Mouse (Mus musculus) kidney, adult 11 months (tissue): ENCODE measurements around the gene Gm35315.
"Not testable (repeated sequence)": the region's sequence is repeated elsewhere in the genome, so short reads cannot be mapped to it uniquely, and the experiment has no call there.

Experiments used
- DNase-seq: peaks from one replicate; pipeline ENCODE4 v3.0.0; 2022

The Gm35315 gene

GRCm38 (mm10) chr5:110100921-110101631, 6.9 kb upstream of the Gm35315 start:
- peak; percentile 49 for DNase-seq

- DNase-seq = peak; percentile 62
Observed at GRCm38 (mm10) chr5:110099656-110100580, 5.7 kb upstream of the Gm35315 start, which contains the start of gene Plcxd1. Gene Plcxd1 (plus strand): TSS chr5:110099969.

- no peak for DNase-seq
Observed at GRCm38 (mm10) chr5:110098991-110099477, 4.8 kb upstream of the Gm35315 start.

GRCm38 (mm10) chr5:110094847-110095213, 610 bp upstream of the Gm35315 start:
- DNase-seq = no peak

- no peak for DNase-seq
Observed at GRCm38 (mm10) chr5:110091546-110091945, 2.7 kb downstream of the Gm35315 start.

GRCm38 (mm10) chr5:110086161-110086866, 7.9 kb downstream of the Gm35315 start:
- DNase-seq = no peak

GRCm38 (mm10) chr5:110082961-110083360, 11.3 kb downstream of the Gm35315 start:
- DNase-seq = no peak

GRCm38 (mm10) chr5:110072413-110072812, 21.8 kb downstream of the Gm35315 start, which contains the start of gene Gm17655:
Gene Gm17655 (minus strand): TSS chr5:110072513.
- DNase-seq = not testable (repeated sequence)

GRCm38 (mm10) chr5:110057637-110058408, 36.4 kb downstream of the Gm35315 start:
- peak; percentile 90 for DNase-seq
